Mouse (Mus musculus) heart, embryonic 12.5 days (tissue): ENCODE measurements around the gene Cxcl14. TPM values are rescaled to one million over a fixed set of nuclear protein-coding genes. Genes with fewer than 3 reads are reported as not detected.

ENCODE experiments used
- ATAC-seq: fragments of 200-750 bp; cut with Nextera tagmentation; 2 replicates; pipeline ENCODE4 v1.8.0; 2017; ENCODE audit warnings: moderate TSS enrichment, moderate library complexity; ENCODE audit not compliant: insufficient number of reproducible peaks, low FRiP score
- H3K27ac ChIP-seq: fragments of 300-500 bp; sonication (generic); 2 replicates; pipeline ENCODE4 v1.5.1; 2016; ENCODE audit warnings: mild to moderate bottlenecking, moderate library complexity; ENCODE audit not compliant: poor library complexity, severe bottlenecking
- H3K27me3 ChIP-seq: fragments of 300-500 bp; sonication (generic); replicated peaks from 2 replicates; pipeline ENCODE4 v1.6.1; 2016; ENCODE audit warnings: mild to moderate bottlenecking, moderate library complexity
- H3K36me3 ChIP-seq: fragments of 300-500 bp; sonication (generic); 2 replicates; pipeline ENCODE4 v1.6.1; 2016; ENCODE audit warnings: mild to moderate bottlenecking, moderate library complexity
- H3K4me1 ChIP-seq: fragments of 300-500 bp; sonication (generic); replicated peaks from 2 replicates; pipeline ENCODE4 v1.6.1; 2016; ENCODE audit warnings: mild to moderate bottlenecking
- H3K4me2 ChIP-seq: fragments of 300-500 bp; sonication (generic); 2 replicates; pipeline ENCODE4 v1.6.1; 2016; ENCODE audit warnings: mild to moderate bottlenecking, moderate library complexity
- H3K4me3 ChIP-seq: fragments of 300-500 bp; sonication (generic); 2 replicates; pipeline ENCODE4 v1.5.1; 2016; ENCODE audit warnings: mild to moderate bottlenecking
- H3K9ac ChIP-seq: fragments of 300-500 bp; sonication (generic); 2 replicates; pipeline ENCODE4 v1.6.1; 2016; ENCODE audit warnings: mild to moderate bottlenecking, moderate library complexity
- H3K9me3 ChIP-seq: fragments of 300-500 bp; sonication (generic); replicated peaks from 2 replicates; pipeline ENCODE4 v1.6.1; 2016; ENCODE audit warnings: mild to moderate bottlenecking, moderate library complexity
- WGBS: fragments of 180-500 bp; shearing (Covaris S2); methylation state at CpG from one replicate; pipeline ENCODE4 v1.1.7; 2016; 5-methylcytosine and 5-hydroxymethylcytosine counted together
- polyA plus RNA-seq: library from polyadenylated mRNA; unstranded; fragments of >200 nt; fragmentation: Nextera tagmentation; extraction: Ambion mirVana; gene quantifications from 2 replicates; pipeline ENCODE4 v1.2.1, GENCODE M21; 2016

Cxcl14 gene
- polyA plus RNA-seq, 1 experiment from 2014 or later = 1.4 TPM

DNA sequence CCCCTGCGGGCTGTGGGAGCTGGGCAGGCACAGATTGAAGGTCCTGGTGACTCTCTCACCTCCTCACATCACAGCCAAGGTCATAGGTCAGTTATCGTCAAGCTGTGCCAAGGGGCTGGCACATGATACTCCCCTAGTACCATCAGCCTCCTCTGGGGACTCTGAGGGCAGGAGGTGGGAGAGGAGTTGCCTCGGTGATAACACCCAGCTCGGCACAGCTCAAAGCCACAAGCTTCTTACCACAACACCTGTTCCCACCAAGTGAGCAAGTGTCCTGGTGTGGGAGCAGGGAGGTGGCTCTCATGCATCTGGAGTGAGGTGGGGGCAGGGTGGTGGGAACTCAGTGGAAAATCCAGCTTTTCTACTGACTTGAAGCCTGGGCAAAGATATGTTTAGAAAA, 34.1 kb downstream of the Cxcl14 start:
- ATAC-seq = no peak
- no peak overlapping the region for H3K4me2 ChIP-seq
- no peak overlapping the region for H3K4me3 ChIP-seq
- H3K9me3 ChIP-seq = no peaks in the 10 kb centered on the region
- H3K9ac ChIP-seq = no peak overlapping the region
- no peak overlapping the region for H3K27ac ChIP-seq
- H3K27me3 ChIP-seq = peaks cover 82% of the 10 kb centered on the region
- H3K4me1 ChIP-seq = peaks cover 9% of the 10 kb centered on the region; the same call in 1 of the 2 replicates
- no peaks in the 10 kb centered on the region for H3K36me3 ChIP-seq
- 45% methylated on average over 4 of the region's 4 CpGs for WGBS

GRCm38 (mm10) chr13:56260344-56260780, 36.0 kb downstream of the Cxcl14 start:
- Histone ChIP-seq H3K27ac (no peak overlapping the region), H3K4me2 (no peak overlapping the region), H3K4me1 (peaks cover 9% of the 10 kb centered on the region; the same call in 1 of the 2 replicates), H3K36me3 (no peaks in the 10 kb centered on the region), H3K4me3 (no peak overlapping the region), H3K27me3 (peaks cover 91% of the 10 kb centered on the region), H3K9ac (no peak overlapping the region), H3K9me3 (no peaks in the 10 kb centered on the region)
- no peak for ATAC-seq
- WGBS = 4% methylated on average over 17 of the region's 17 CpGs

GRCm38 (mm10) chr13:56259926-56260250, 36.5 kb downstream of the Cxcl14 start:
- H3K4me2 ChIP-seq = no peak overlapping the region
- H3K4me3 ChIP-seq = no peak overlapping the region
- WGBS = 3% methylated on average over 5 of the region's 5 CpGs
- peaks cover 9% of the 10 kb centered on the region; the same call in 1 of the 2 replicates for H3K4me1 ChIP-seq
- no peaks in the 10 kb centered on the region for H3K36me3 ChIP-seq
- H3K27me3 ChIP-seq = peaks cover 91% of the 10 kb centered on the region
- H3K27ac ChIP-seq = no peak overlapping the region
- H3K9ac ChIP-seq = no peak overlapping the region
- H3K9me3 ChIP-seq = no peaks in the 10 kb centered on the region
- no peak for ATAC-seq

DNA sequence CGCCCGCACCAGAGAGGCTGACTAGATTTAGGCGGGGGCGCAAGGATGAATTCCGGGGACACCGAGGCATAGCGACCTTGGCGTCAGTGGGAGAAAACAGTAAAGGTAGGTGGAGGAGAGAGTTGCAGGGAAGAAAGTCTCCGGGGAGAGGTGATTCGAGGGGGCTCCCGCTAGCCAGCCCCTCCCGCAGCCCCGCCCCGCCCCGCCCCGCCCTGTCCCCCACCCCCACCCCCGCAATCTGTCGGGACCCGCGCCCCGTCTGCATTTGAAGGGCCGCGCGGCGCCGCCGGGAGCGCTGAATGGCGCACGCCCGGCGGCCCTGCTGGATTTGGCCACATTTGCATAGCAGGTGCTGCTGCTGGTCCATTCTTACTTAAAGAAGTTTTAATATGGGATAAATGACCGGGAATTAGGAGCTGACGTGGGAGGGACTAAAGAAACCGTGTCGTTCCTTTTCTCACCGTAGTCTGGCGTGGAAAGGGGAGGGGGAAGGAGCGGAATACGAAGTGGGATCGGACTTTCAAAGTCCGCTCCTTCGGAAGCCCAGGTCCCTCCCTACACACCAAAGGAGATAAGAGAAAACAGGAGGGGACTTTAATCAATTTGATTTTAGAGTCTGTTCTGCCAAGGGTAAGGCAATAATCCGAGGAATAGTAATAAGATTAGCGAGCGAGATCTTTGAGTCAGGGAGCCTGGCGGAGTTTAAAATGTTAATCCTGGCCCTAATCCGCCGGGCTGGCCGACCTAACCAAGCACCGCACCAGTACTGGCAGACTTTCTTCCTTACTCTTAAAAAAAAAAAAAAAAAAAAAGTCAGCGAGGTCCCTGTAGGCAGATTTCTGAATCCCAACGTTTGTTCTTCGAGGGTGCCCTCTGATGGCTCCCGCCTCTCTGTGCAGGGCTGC, 37.1 kb downstream of the Cxcl14 start:
- H3K9me3 ChIP-seq = no peaks in the 10 kb centered on the region
- under 1% methylated on average over 55 of the region's 55 CpGs for WGBS
- H3K27ac ChIP-seq = no peak overlapping the region
- ATAC-seq = no peak
- peaks cover 93% of the 10 kb centered on the region for H3K27me3 ChIP-seq
- H3K4me3 ChIP-seq = peak overlapping the region; percentile 29
- no peak overlapping the region for H3K9ac ChIP-seq
- peaks cover 9% of the 10 kb centered on the region; the same call in 1 of the 2 replicates for H3K4me1 ChIP-seq
- H3K4me2 ChIP-seq = peak overlapping the region; percentile 60
- H3K36me3 ChIP-seq = no peaks in the 10 kb centered on the region

- H3K9ac ChIP-seq = no peak overlapping the region
- H3K4me2 ChIP-seq = peak overlapping the region; percentile 60
- no peak for ATAC-seq
- peaks cover 9% of the 10 kb centered on the region; the same call in 1 of the 2 replicates for H3K4me1 ChIP-seq
- no peaks in the 10 kb centered on the region for H3K36me3 ChIP-seq
- no peaks in the 10 kb centered on the region for H3K9me3 ChIP-seq
- H3K27ac ChIP-seq = no peak overlapping the region
- under 1% methylated on average over 52 of the region's 52 CpGs for WGBS
- H3K27me3 ChIP-seq = peaks cover 93% of the 10 kb centered on the region
- H3K4me3 ChIP-seq = peak overlapping the region; percentile 29
Observed at GRCm38 (mm10) chr13:56258196-56259020, 37.9 kb downstream of the Cxcl14 start.

DNA sequence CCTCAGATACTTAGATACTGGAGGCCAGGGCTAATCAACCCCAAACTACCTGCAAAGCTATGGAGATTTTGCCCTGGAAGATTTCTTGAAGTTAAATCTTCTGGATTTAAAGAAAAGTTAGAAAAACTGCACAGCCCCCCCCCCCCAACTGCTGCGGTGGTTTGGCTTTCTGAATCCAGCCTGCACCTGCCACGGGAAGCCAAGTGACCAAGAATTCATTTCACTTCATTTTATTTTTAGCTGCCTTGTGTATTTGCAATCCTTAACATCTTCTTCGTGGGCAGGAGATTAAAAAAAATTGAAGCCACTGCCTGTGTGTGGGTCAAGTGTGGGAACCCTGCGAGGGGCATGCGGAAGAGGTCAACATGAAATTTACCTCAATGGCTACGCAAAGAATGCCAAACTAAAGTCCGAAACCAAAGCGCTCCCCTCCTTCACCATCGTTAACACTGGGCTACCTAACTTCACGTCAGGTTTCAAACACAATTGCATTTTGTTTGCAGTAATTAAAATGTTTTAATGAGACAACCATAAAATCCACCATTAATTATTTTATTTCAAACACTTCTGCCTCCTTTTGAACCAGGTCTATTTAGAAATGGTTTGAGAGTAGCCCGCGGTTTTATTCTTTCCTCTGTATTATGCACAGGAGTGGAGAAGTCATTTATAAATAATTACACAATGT, 38.7 kb downstream of the Cxcl14 start:
- Histone ChIP-seq H3K36me3 (no peaks in the 10 kb centered on the region), H3K9me3 (no peaks in the 10 kb centered on the region), H3K4me2 (no peak overlapping the region), H3K27ac (no peak overlapping the region), H3K4me1 (peaks cover 9% of the 10 kb centered on the region; the same call in 1 of the 2 replicates), H3K4me3 (no peak overlapping the region), H3K9ac (no peak overlapping the region), H3K27me3 (peaks cover 93% of the 10 kb centered on the region)
- WGBS = 8% methylated on average over 12 of the region's 12 CpGs
- ATAC-seq = no peak

GRCm38 (mm10) chr13:56256716-56257299, 39.5 kb downstream of the Cxcl14 start:
- Histone ChIP-seq H3K9me3 (no peaks in the 10 kb centered on the region), H3K36me3 (no peaks in the 10 kb centered on the region), H3K4me1 (peaks cover 15% of the 10 kb centered on the region), H3K27ac (no peak overlapping the region), H3K27me3 (peaks cover 93% of the 10 kb centered on the region), H3K9ac (no peak overlapping the region), H3K4me3 (no peak overlapping the region), H3K4me2 (no peak overlapping the region)
- WGBS = 14% methylated on average over 14 of the region's 14 CpGs
- no peak for ATAC-seq

GRCm38 (mm10) chr13:56253379-56253778, 43.0 kb downstream of the Cxcl14 start:
- H3K36me3 ChIP-seq = no peaks in the 10 kb centered on the region
- ATAC-seq = no peak
- 12% methylated on average over 3 of the region's 3 CpGs for WGBS
- H3K4me3 ChIP-seq = no peak overlapping the region
- H3K4me2 ChIP-seq = no peak overlapping the region
- H3K27me3 ChIP-seq = peaks cover 95% of the 10 kb centered on the region
- H3K9me3 ChIP-seq = no peaks in the 10 kb centered on the region
- H3K4me1 ChIP-seq = peaks cover 12% of the 10 kb centered on the region
- H3K9ac ChIP-seq = no peak overlapping the region
- H3K27ac ChIP-seq = no peak overlapping the region

DNA sequence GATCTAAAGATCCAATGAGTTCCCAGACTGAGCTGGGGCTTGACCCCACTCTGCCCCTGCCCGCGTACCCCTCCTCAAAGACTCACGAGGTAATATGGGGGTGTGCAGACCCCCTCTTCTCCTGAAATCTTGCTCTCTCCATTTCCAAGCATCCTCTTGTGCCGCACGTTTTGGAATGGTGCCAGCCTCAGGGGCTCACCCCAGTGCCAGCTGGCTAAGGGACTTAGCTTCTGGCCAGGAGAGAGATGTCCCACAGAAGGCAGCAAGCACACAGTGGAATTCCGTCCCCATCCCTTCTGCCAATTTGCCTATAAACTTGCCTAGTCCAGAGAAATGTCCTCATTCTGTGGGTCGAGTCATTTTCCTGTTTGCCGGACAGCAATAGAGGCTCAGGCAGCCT, 43.6 kb downstream of the Cxcl14 start:
- H3K9me3 ChIP-seq = no peaks in the 10 kb centered on the region
- H3K4me2 ChIP-seq = no peak overlapping the region
- H3K27ac ChIP-seq = no peak overlapping the region
- no peaks in the 10 kb centered on the region for H3K36me3 ChIP-seq
- no peak for ATAC-seq
- 16% methylated on average over 8 of the region's 8 CpGs for WGBS
- peaks cover 11% of the 10 kb centered on the region for H3K4me1 ChIP-seq
- H3K27me3 ChIP-seq = peaks cover 100% of the 10 kb centered on the region
- H3K4me3 ChIP-seq = 0 out of 2 replicates have a peak overlapping the region, but pooled peaks have one; percentile 45
- no peak overlapping the region for H3K9ac ChIP-seq

- WGBS = under 1% methylated on average over 64 of the region's 65 CpGs
- Histone ChIP-seq H3K4me2 (peak within 1 kb of the TSS; percentile 73), H3K27ac (no peak within 1 kb of the TSS), H3K36me3 (no peaks in the 10 kb centered on the region), H3K9me3 (no peaks in the 10 kb centered on the region), H3K4me1 (peaks cover 11% of the 10 kb centered on the region), H3K27me3 (peaks cover 100% of the 10 kb centered on the region), H3K4me3 (peak within 1 kb of the TSS; percentile 45), H3K9ac (peak within 1 kb of the TSS; percentile 28; the same call in 1 of the 2 replicates)
- peak; percentile 66; the same call in 1 of the 2 replicates for ATAC-seq
Observed at GRCm38 (mm10) chr13:56251924-56252619, 44.3 kb downstream of the Cxcl14 start, which contains the start of gene Neurog1. Gene Neurog1, minus strand, starts transcription at chr13:56252163.
